Mouse (Mus musculus): ENCODE measurements at regions not wholly inside any gene's neighbourhood (a gene's known extent, or its start where the extent isn't known, plus 50 kb on each side); places are given as distances from the start of the nearest gene placed in this dataset.

GRCm38 (mm10) chr12:71747831-71748368, 83.0 kb upstream of the Daam1 start:
- DNase-seq: peak; percentile 9

- DNase-seq: peak; percentile 53
These were observed 82.1 kb upstream of the Daam1 start for GRCm38 (mm10) chr12:71748731-71749130.

DNA sequence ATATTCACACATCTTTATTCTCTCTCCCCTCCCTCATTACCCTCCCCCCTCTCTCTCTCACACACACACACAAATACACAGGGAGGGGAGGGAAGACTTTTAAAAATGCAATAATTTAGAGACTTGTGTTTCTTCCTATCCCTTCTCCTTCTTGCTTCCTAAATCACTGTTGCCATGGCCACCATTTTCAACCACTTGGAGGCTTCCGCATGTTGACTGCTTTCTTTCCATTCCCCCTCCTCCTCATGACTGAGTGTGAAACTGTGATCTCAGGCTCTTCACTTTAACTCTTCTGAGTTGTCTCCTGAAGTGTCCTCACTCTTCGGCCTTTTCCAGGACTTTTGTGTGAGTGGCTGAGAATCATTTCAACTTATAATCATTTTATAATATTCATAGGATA, 81.2 kb upstream of the Daam1 start:
- no peak for DNase-seq

DNA sequence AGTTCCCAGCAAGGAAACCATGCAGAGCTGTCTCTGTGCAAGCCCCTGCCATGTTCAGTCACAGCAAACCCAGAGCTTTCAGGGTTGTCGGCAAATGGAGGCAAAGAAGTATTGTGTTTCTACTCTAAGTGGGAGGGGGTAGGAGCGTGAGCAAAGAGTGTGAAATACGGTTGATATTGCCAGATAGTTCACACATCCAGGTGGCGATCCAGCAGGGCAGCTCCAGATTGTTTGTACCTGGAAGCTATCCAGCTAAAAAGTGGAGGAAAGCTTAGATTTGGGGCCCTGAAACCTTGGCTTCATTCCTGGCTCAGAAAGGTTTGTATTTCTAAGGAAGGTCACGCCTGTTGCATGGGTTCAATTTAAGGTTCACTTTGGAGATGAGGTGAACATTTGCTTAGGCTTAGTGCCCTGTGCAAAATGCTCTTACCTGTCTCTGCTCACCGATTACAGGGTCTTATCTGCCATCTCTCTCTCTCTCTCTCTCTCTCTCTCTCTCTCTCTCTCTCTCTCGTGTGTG, 78.1 kb upstream of the Daam1 start:
- DNase-seq: peak; percentile 40

- DNase-seq: no peak
These were observed 77.6 kb upstream of the Daam1 start for GRCm38 (mm10) chr12:71753276-71753675.

- DNase-seq: no peak
These were observed 67.7 kb upstream of the Daam1 start for GRCm38 (mm10) chr12:71763194-71763593.

- no peak for DNase-seq
These were observed 64.8 kb upstream of the Daam1 start for GRCm38 (mm10) chr12:71766086-71766485.

DNA sequence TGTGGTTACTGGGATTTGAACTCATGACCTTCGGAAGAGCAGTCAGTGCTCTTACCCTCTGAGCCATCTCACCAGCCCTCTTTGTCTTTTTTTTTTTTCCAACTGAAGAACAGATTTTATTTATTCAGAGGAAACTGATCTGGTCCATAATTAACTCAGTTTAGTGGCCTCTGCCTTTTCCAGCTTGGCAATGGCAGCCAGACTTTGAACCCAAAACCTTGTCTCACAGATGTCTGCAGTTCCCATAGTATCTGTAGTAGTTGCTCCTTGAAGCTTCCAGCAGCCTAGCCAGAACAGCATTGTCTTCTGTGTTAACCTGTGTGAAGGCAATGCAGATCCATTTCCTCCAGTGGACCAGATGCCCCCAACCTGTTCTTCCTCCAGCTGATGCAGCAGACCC, 64.2 kb upstream of the Daam1 start:
- DNase-seq: no peak

GRCm38 (mm10) chr12:71767896-71768295, 63.0 kb upstream of the Daam1 start:
- DNase-seq: no peak

- peak; percentile 41 for DNase-seq
These were observed 62.4 kb upstream of the Daam1 start for GRCm38 (mm10) chr12:71768471-71768870.

GRCm38 (mm10) chr12:71768890-71769289, 62.0 kb upstream of the Daam1 start:
- DNase-seq: no peak

DNA sequence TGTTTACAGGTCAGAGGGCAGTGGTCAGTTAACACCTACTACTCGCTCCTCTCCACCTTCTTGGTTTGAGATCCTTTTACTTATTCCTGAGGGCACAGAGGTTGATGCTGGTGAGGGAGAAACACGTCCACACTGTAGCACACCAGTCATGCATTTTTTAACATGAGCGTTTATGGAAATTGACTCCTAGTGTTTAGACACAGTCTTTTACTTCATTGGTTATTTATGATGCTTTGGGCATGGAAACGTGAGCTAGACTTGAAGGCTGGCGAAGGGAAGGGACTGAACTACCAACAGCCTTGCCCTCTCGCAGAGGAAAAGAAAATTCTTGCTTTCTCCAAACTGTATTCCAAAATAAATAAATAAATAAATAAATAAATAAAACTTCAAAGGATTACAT, 61.6 kb upstream of the Daam1 start:
- no peak for DNase-seq

- DNase-seq: no peak
These were observed 57.0 kb upstream of the Daam1 start for GRCm38 (mm10) chr12:71773891-71774290.

DNA sequence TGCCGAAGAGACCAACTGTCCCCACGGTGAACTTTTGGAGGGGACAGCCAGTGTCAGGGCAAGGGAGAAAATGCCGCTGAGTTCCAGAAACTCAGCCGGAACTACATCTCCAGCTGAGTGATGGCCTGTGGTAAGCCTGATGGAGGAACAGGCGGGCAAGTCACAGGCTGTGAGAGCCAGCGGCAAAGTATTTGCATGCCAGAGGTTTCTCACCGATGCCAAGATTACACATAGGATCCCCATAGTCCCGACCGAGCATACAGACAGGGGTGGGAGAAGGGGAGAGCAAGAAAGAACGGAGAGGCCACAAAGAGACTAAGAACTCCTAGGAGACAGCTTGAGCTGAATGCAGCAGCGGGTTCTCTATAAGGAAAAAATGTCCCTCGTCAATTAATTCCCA, 55.8 kb upstream of the Daam1 start:
- no peak for DNase-seq

DNA sequence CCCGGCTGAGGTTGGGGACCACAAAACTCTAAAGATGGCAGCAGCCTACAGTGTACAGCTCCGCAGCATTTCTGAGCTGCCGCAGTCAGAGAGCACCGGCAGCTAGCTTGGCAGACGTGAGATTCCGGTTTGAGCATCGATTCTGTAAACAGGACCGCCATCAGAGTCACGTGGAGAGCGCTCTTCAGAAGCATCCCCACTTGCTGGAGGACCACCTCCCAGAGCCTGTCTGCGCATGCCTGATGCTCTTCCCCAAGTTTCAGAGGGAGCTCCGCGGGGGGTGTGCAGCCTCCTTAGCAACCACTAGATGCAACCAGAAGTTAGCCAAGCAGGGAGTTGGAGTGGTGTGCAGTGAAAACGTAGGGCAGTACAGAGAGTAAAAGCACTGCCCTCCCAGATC, 52.7 kb upstream of the Daam1 start:
- DNase-seq: no peak

DNA sequence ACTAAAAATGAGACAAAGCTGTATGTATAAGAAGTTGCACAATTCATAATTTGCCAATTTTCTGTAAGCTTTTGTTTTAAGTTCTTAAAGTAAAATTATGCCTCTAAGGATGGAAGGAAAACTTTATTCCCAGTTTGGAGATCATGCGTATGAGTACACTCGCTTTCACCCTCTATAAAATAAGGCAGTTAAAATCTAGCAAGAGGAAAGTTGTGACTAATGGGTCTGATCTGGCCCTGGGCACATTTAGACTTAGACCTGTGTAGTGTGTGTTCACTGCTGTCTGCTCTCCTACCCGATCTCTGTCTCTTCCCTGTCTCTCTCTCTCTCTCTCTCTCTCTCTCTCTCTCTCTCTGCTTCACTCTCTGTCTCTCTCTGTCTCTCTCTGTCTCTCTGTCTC, 51.9 kb upstream of the Daam1 start:
- DNase-seq: no peak

- DNase-seq: no peak
These were observed 51.5 kb upstream of the Daam1 start for GRCm38 (mm10) chr12:71779418-71779817.

Data from cerebellum, adult 11-12 months (tissue).